Mouse (Mus musculus): ENCODE results near the gene Rfc4.
"Not testable (repeated sequence)": the region's sequence is repeated elsewhere in the genome, so short reads cannot be mapped to it uniquely, and the experiment has no call there.

GRCm38 (mm10) chr16:23097290-23098104, 30.0 kb downstream of the Rfc4 start:
- TF ChIP-seq POLR2A (IDR thresholded peaks at IDR 0.05; ENCODE audit: borderline replicate concordance, insufficient read depth, low read length); CTCF (IDR thresholded peaks at IDR 0.05; ENCODE audit: borderline replicate concordance, insufficient read depth, low read depth, low read length): not testable (repeated sequence)
